10 mouse cellular contexts compared by ENCODE assay signal in the genomic region with DNA sequence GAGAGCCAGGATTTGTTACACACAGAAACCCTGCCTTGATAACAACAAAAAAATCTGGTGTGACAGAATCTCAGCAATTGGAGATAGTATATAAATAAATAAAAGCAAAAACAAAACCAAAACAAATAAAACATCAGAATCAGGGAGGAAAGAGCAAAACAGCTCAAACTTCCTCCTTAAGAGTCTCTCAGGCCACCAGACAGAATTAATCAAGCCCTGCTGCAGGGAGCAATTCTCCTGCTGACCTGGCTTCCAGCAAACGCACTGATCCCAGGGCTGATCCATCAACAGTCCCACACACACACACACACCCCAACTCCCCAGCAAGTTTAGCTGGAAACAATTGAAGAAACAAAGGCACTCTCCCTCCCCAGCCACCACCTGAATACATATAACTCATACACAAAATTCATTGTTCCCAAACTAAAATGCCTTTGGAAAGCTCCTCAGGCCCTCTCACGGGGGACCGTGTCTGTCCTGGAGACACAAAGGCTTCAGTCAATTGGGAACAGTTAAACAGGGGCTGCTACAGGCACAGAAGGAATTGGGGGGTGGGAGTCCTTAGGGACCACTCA. TPM values are rescaled to one million over a fixed set of nuclear protein-coding genes. Genes with fewer than 3 reads are reported as not detected.
DNase-seq lines count a peak whose midpoint lies in the region; ATAC-seq and TF ChIP-seq lines count a peak whose summit lies in the region.
"Had no signal": no experiment of that assay in that cellular context is flagged by ENCODE, and none has a peak within 500 bp of the region (broad histone marks: within the 10 kb centered on the region; RNA-seq: fewer than 3 reads in every experiment).

No protein-coding gene starts in this region.

- ATAC-seq in liver, embryonic 14.5 days (ENCODE audit: insufficient read depth): no peak

- no peak for DNase-seq in heart, adult 2 months
- no peak for DNase-seq in heart, postnatal 10 days
- DNase-seq in 3T3-L1 (ENCODE audit: low read depth, low spot score): peak; percentile 44
- DNase-seq in forebrain, embryonic 10.5 days (ENCODE audit: extremely low spot score, low spot score): no peak
- no peak for DNase-seq in liver, embryonic 14.5 days (ENCODE audit: low read depth in 3 of 3, low spot score in 3 of 3)
- DNase-seq in B cell, adult 2 months: no peak
- DNase-seq in adrenal gland, adult 18-20 months (ENCODE audit: low spot score in 2 of 2): no peak
- DNase-seq in left cerebral cortex, postnatal 10 days (ENCODE audit: extremely low spot score in 1 of 2, low spot score in 2 of 2): no peak

- H3K79me2 ChIP-seq in heart, adult 2 months (replicated peaks; ENCODE audit: control insufficient read depth, insufficient read depth, low read length): peaks cover 8% of the 10 kb centered on the region

- no peak for TF ChIP-seq CTCF in heart, adult 2 months (IDR thresholded peaks at IDR 0.05)
- TF ChIP-seq CTCF in liver, embryonic 14.5 days (IDR thresholded peaks at IDR 0.05; ENCODE audit: low read depth): no peak

- peak overlapping the region; percentile 15; the same call in 1 of the 2 replicates for H3K4me2 ChIP-seq in liver, embryonic 14.5 days (ENCODE audit: low read depth)

- H3K4me3 ChIP-seq in heart, adult 2 months: no peak overlapping the region; the same call in 1 of the 2 replicates
- peak overlapping the region; percentile 97 for H3K4me3 ChIP-seq in forebrain, embryonic 10.5 days
- H3K4me3 ChIP-seq in liver, embryonic 14.5 days (ENCODE audit: insufficient read depth in 1 of 2, low read depth in 2 of 2, low read length in 2 of 2): no peak overlapping the region

- H3K9me3 ChIP-seq in forebrain, embryonic 10.5 days: 0 out of 2 replicates have a peak, but pooled peaks cover 3% of the 10 kb centered on the region
- no peaks in the 10 kb centered on the region for H3K9me3 ChIP-seq in liver, embryonic 14.5 days (ENCODE audit: control insufficient read depth, low read length)

- peak overlapping the region; percentile 96 for H3K27ac ChIP-seq in heart, adult 2 months
- peak overlapping the region; percentile 99 for H3K27ac ChIP-seq in forebrain, embryonic 10.5 days
- no peak overlapping the region for H3K27ac ChIP-seq in liver, embryonic 14.5 days

- TF ChIP-seq POLR2A in heart, adult 2 months (IDR thresholded peaks at IDR 0.05; ENCODE audit: insufficient read depth, low read depth, low read length): no peak

- H3K27me3 ChIP-seq in heart, adult 2 months (ENCODE audit: control insufficient read depth, insufficient read depth, low read length): no peaks in the 10 kb centered on the region
- no peaks in the 10 kb centered on the region for H3K27me3 ChIP-seq in forebrain, embryonic 10.5 days (ENCODE audit: poor library complexity, severe bottlenecking)
- H3K27me3 ChIP-seq in liver, embryonic 14.5 days (ENCODE audit: control insufficient read depth, insufficient read depth, low read length): no peaks in the 10 kb centered on the region
- H3K27me3 ChIP-seq: CH12.LX had no signal

- H3K9ac ChIP-seq in heart, adult 2 months (ENCODE audit: low read depth, low read length): peak overlapping the region; percentile 30
- no peak overlapping the region for H3K9ac ChIP-seq in liver, embryonic 14.5 days (replicated peaks)

- TF ChIP-seq EP300 in heart, adult 2 months (IDR thresholded peaks at IDR 0.05; ENCODE audit: insufficient read depth, low read depth, low read length): no peak
- no peak for TF ChIP-seq EP300 in liver, embryonic 14.5 days (IDR thresholded peaks at IDR 0.05; ENCODE audit: low read depth)

- no peaks in the 10 kb centered on the region; the same call in 1 of the 2 replicates for H3K36me3 ChIP-seq in heart, adult 2 months (ENCODE audit: control insufficient read depth, insufficient read depth, low read length)
- peaks cover 19% of the 10 kb centered on the region for H3K36me3 ChIP-seq in forebrain, embryonic 10.5 days (replicated peaks)
- no peaks in the 10 kb centered on the region for H3K36me3 ChIP-seq in liver, embryonic 14.5 days (replicated peaks; ENCODE audit: control insufficient read depth, insufficient read depth, low read depth)

- WGBS in heart, adult 2 months: 21% methylated on average over 3 of the region's 3 CpGs
- 39% methylated on average over 3 of the region's 3 CpGs for WGBS in forebrain, embryonic 10.5 days
- WGBS in liver, embryonic 14.5 days (ENCODE audit: insufficient replicate concordance): 49% methylated on average over 3 of the region's 3 CpGs

- H3K4me1 ChIP-seq in heart, adult 2 months (ENCODE audit: control insufficient read depth, insufficient read depth, low read length): peaks cover 34% of the 10 kb centered on the region
- peaks cover 46% of the 10 kb centered on the region for H3K4me1 ChIP-seq in forebrain, embryonic 10.5 days
- peaks cover 9 to 37% of the 10 kb centered on the region in 2 experiments for H3K4me1 ChIP-seq in liver, embryonic 14.5 days (replicated peaks; ENCODE audit: control insufficient read depth in 2 of 2, insufficient read depth in 2 of 2, low read length in 1 of 2)

- intact Hi-C loops in heart, adult 2 months (cut with DNase I): loop anchor here (2.0 kb wide), 1 partner anchor 25 kb away; no protein-coding TSS in a partner anchor
- intact Hi-C loops in heart, postnatal 10 days (cut with DNase I): loop anchor here (2.0 kb wide), 1 partner anchor 25 kb away; no protein-coding TSS in a partner anchor
- intact Hi-C loops in left cerebral cortex, postnatal 10 days (cut with DNase I): no loop called here

RNA-seq across cellular contexts. Expression of gene Bicra, which starts 3.8 kb away (rescaled TPM):
- 1 to 10 TPM; 5.8 to 7.5 TPM for total RNA-seq in heart, adult 2 months (2021)
- 5.9 and 8.4 TPM in 2 replicates for polyA plus RNA-seq in heart, adult 2 months (2012; rRNA removed)
- total RNA-seq in heart, postnatal 10 days (2021): 1 to 10 TPM; 9.3 to 9.6 TPM
- polyA plus RNA-seq in forebrain, embryonic 10.5 days (2016; fragmentation: Nextera tagmentation; extraction: Ambion mirVana): 7.0 and 7.7 TPM in 2 replicates
- 1.8 and 2.2 TPM in 2 replicates for polyA plus RNA-seq in liver, embryonic 14.5 days (2012; rRNA removed)
- 0.83 and 1.5 TPM in 2 replicates for polyA plus RNA-seq in liver, embryonic 14.5 days (2014; fragmentation: Nextera tagmentation; extraction: Ambion mirVana)
- 1 to 10 TPM; 8.4 to 8.6 TPM for total RNA-seq in adrenal gland, adult 18-20 months (2021)
- 10 to 100 TPM; 13.4 to 14.1 TPM for total RNA-seq in left cerebral cortex, postnatal 10 days (2021)

RNA-seq across cellular contexts. Expression of gene Zfp541, which starts 17.7 kb away (rescaled TPM):
- not detected for total RNA-seq in heart, adult 2 months (2021)
- polyA plus RNA-seq in heart, adult 2 months (2012; rRNA removed): 0.02 and 0.03 TPM in 2 replicates
- total RNA-seq in heart, postnatal 10 days (2021): not detected
- polyA plus RNA-seq in forebrain, embryonic 10.5 days (2016; fragmentation: Nextera tagmentation; extraction: Ambion mirVana): 0.10 TPM in 1 of 2 replicates, not detected in the other
- 0.02 TPM in 1 of 2 replicates, not detected in the other for polyA plus RNA-seq in liver, embryonic 14.5 days (2012; rRNA removed)
- polyA plus RNA-seq in liver, embryonic 14.5 days (2014; fragmentation: Nextera tagmentation; extraction: Ambion mirVana): not detected in 2 replicates
- not detected for total RNA-seq in adrenal gland, adult 18-20 months (2021)
- total RNA-seq in left cerebral cortex, postnatal 10 days (2021): under 1 TPM; 0.26 to 0.58 TPM
- polyA plus RNA-seq: large intestine, adult 2 months had no signal

RNA-seq across cellular contexts. Expression of gene Napa, which starts 54.3 kb away (rescaled TPM):
- 10 to 100 TPM; 74.0 to 95.3 TPM for total RNA-seq in heart, adult 2 months (2021)
- polyA plus RNA-seq in heart, adult 2 months (2012; rRNA removed): 147 and 165 TPM in 2 replicates
- 100 to 1,000 TPM in 1 of 2 experiments, 10 to 100 TPM in 1; 93.2 to 100 TPM for total RNA-seq in heart, postnatal 10 days (2021)
- 169 and 171 TPM in 2 replicates for polyA plus RNA-seq in forebrain, embryonic 10.5 days (2016; fragmentation: Nextera tagmentation; extraction: Ambion mirVana)
- polyA plus RNA-seq in liver, embryonic 14.5 days (2012; rRNA removed): 88.9 and 110 TPM in 2 replicates
- polyA plus RNA-seq in liver, embryonic 14.5 days (2014; fragmentation: Nextera tagmentation; extraction: Ambion mirVana): 107 and 112 TPM in 2 replicates
- total RNA-seq in adrenal gland, adult 18-20 months (2021): 100 to 1,000 TPM; 160 to 178 TPM
- 100 to 1,000 TPM; 181 TPM for total RNA-seq in left cerebral cortex, postnatal 10 days (2021)
